Mouse (Mus musculus): ENCODE data around the gene Leng1.
"Not testable (repeated sequence)": the region's sequence is repeated elsewhere in the genome, so short reads cannot be mapped to it uniquely, and the experiment has no call there.

- TF ChIP-seq POLR2A (IDR thresholded peaks at IDR 0.05; ENCODE audit: insufficient read length, low read depth); TCF12 (IDR thresholded peaks at IDR 0.05; ENCODE audit: insufficient read depth, poor library complexity, severe bottlenecking); MAX (IDR thresholded peaks at IDR 0.05; ENCODE audit: low read depth); MYOD1 (IDR thresholded peaks at IDR 0.05; ENCODE audit: control insufficient read depth in 1 of 3, insufficient read length in 2 of 3, low read depth in 2 of 3); USF1 (IDR thresholded peaks at IDR 0.05; ENCODE audit: low read depth); E2F4 (IDR thresholded peaks at IDR 0.05; ENCODE audit: insufficient read depth); SRF (IDR thresholded peaks at IDR 0.05; ENCODE audit: control insufficient read depth, insufficient read length, low read depth); POLR2AphosphoS2 (IDR thresholded peaks at IDR 0.05; ENCODE audit: insufficient read length, low read depth); TCF3 (IDR thresholded peaks at IDR 0.05; ENCODE audit: insufficient read length, low read depth); CEBPB (IDR thresholded peaks at IDR 0.05; ENCODE audit: insufficient read depth, poor library complexity, severe bottlenecking); MYOG (IDR thresholded peaks at IDR 0.05; ENCODE audit: control insufficient read depth in 1 of 3, insufficient read depth in 1 of 3, insufficient read length in 2 of 3, low read depth in 2 of 3); REST (IDR thresholded peaks at IDR 0.05; ENCODE audit: insufficient read depth, insufficient read length): not testable (repeated sequence)
These were observed 39.8 kb upstream of the Leng1 start for GRCm38 (mm10) chr7:3705461-3705860.
